Mouse (Mus musculus) hindbrain, postnatal 0 days (tissue): ENCODE measurements around the gene Grid2. TPM values are rescaled to one million over a fixed set of nuclear protein-coding genes. Genes with fewer than 3 reads are reported as not detected.

Source experiments
- ATAC-seq: fragments of 200-750 bp; cut with Nextera tagmentation; 2 replicates; pipeline ENCODE4 v1.8.0; 2017; ENCODE audit warnings: mild to moderate bottlenecking, moderate TSS enrichment, moderate library complexity
- DNase-seq: peaks from one replicate; pipeline ENCODE4 v3.0.0-alpha.2; 2015; ENCODE audit warnings: low spot score
- H3K27ac ChIP-seq: fragments of 300-500 bp; sonication (generic); 2 replicates; pipeline ENCODE4 v1.5.1; 2014; ENCODE audit warnings: mild to moderate bottlenecking
- H3K27me3 ChIP-seq: fragments of 300-500 bp; sonication (generic); 2 replicates; pipeline ENCODE4 v1.6.1; 2014; ENCODE audit warnings: low read length, mixed read lengths; ENCODE audit not compliant: insufficient read depth
- H3K36me3 ChIP-seq: fragments of 300-500 bp; sonication (generic); 2 replicates; pipeline ENCODE4 v1.6.1; 2014; ENCODE audit warnings: low read length, mixed read lengths; ENCODE audit not compliant: insufficient read depth
- H3K4me1 ChIP-seq: fragments of 300-500 bp; sonication (generic); 2 replicates; pipeline ENCODE4 v1.6.1; 2014; ENCODE audit warnings: antibody characterized with exemption, low read length, mixed read lengths; ENCODE audit not compliant: insufficient read depth
- H3K4me2 ChIP-seq: fragments of 300-500 bp; sonication (generic); 2 replicates; pipeline ENCODE4 v1.6.1; 2014; ENCODE audit warnings: low read depth, mild to moderate bottlenecking, low read length, moderate library complexity, mixed read lengths
- H3K4me3 ChIP-seq: fragments of 300-500 bp; sonication (generic); 2 replicates; pipeline ENCODE4 v1.5.1; 2014; ENCODE audit warnings: low read length
- H3K9ac ChIP-seq: fragments of 300-500 bp; sonication (generic); replicated peaks from 2 replicates; pipeline ENCODE4 v1.6.1; 2014; ENCODE audit warnings: mild to moderate bottlenecking, low read length, moderate library complexity, mixed read lengths
- H3K9me3 ChIP-seq: fragments of 300-500 bp; sonication (generic); 2 replicates; pipeline ENCODE4 v1.6.1; 2016; ENCODE audit warnings: low read length, mixed read lengths
- CTCF ChIP-seq: IDR thresholded peaks from 2 replicates; pipeline ENCODE4 v1.5.1; 2016; ENCODE audit warnings: antibody characterized with exemption, control low read depth, low read depth
- WGBS: fragments of 180-500 bp; shearing (Covaris S2); extraction: QIAGEN DNeasy Blood & Tissue Kit; methylation state at CpG from one replicate; pipeline ENCODE4 v1.1.7; 2014; 5-methylcytosine and 5-hydroxymethylcytosine counted together
- polyA plus RNA-seq: library from polyadenylated mRNA; unstranded; fragments of >200 nt; fragmentation: Nextera tagmentation; extraction: Ambion mirVana; gene quantifications from 2 replicates; pipeline ENCODE4 v1.2.1, GENCODE M21; 2015
- total RNA-seq: library from RNA; depleted of rRNA; stranded (reverse); fragments of >200 nt; gene quantifications from 2 replicates; pipeline ENCODE4 v1.2.3, GENCODE M21; 2014

Gene Grid2
- total and polyA plus RNA-seq, 2 experiments from 2014 or later = 19.5 to 51.0 TPM

- H3K4me2 ChIP-seq = no peak overlapping the region
- TF ChIP-seq CTCF = no peak
- WGBS = 52% methylated on average over 3 of the region's 3 CpGs
- ATAC-seq (no peak), DNase-seq (peak; percentile 36)
- H3K27me3 ChIP-seq = no peaks in the 10 kb centered on the region
- no peaks in the 10 kb centered on the region for H3K4me1 ChIP-seq
- H3K36me3 ChIP-seq = no peaks in the 10 kb centered on the region
- H3K9me3 ChIP-seq = no peaks in the 10 kb centered on the region
- H3K4me3 ChIP-seq = no peak overlapping the region
- H3K9ac ChIP-seq = no peak overlapping the region
- H3K27ac ChIP-seq = no peak overlapping the region
These were observed 980.7 kb downstream of the Grid2 start for GRCm38 (mm10) chr6:64236351-64236750.

DNA sequence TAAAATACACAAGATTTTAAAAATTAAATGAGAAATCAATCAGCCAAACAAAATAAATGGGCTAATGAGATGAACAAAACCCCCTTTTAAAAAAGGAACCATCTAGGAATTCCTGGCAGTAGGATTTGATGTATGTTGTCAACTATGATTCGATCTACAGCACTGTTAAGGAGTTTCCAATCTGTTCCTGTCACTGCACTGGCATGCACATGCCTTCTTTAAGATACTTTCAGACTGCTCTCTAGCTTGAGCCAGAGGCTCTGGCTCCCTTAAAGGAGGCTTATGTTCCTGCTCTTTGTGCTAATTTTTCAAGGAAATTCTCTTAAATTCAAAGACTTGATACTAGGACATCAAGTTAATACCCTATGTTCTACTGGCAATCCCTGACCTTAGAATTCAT, 984.9 kb downstream of the Grid2 start:
- DNase-seq = no peak
- ATAC-seq = no peak
- H3K9me3 ChIP-seq = no peaks in the 10 kb centered on the region
- no peak overlapping the region for H3K9ac ChIP-seq
- H3K27ac ChIP-seq = no peak overlapping the region
- no peaks in the 10 kb centered on the region for H3K27me3 ChIP-seq
- no peak overlapping the region for H3K4me3 ChIP-seq
- no peak for TF ChIP-seq CTCF
- no peaks in the 10 kb centered on the region for H3K36me3 ChIP-seq
- no peaks in the 10 kb centered on the region for H3K4me1 ChIP-seq
- no peak overlapping the region for H3K4me2 ChIP-seq
- 69% methylated on average over 1 of the region's 1 CpGs for WGBS

GRCm38 (mm10) chr6:64245951-64246350, 990.3 kb downstream of the Grid2 start:
- H3K9ac ChIP-seq = no peak overlapping the region
- no peak for DNase-seq
- ATAC-seq = no peak
- no peaks in the 10 kb centered on the region for H3K27me3 ChIP-seq
- no peaks in the 10 kb centered on the region for H3K9me3 ChIP-seq
- H3K4me2 ChIP-seq = no peak overlapping the region
- no peaks in the 10 kb centered on the region for H3K4me1 ChIP-seq
- no peak overlapping the region for H3K27ac ChIP-seq
- no peak for TF ChIP-seq CTCF
- no peaks in the 10 kb centered on the region for H3K36me3 ChIP-seq
- no peak overlapping the region for H3K4me3 ChIP-seq
- WGBS = 85% methylated on average over 1 of the region's 1 CpGs

DNA sequence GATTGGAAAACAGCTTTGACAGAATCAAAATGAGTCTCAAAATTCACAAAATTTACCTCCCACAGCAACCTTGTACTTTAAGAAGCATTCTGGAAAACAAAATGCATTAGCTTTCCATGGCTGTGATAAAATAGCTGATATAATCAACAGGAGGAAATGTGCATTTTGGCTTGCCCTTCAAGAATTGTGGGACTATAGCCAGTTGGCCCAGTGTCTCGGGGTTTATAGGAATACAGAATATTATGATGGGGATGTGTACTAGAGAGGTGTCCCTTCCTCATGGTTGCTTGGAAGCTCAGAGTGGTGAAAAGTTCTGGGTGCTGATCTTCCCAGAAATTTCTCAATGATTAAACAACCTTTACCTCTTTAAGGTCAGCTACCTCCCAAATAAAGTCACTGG, 995.4 kb downstream of the Grid2 start:
- WGBS = 55% methylated on average over 1 of the region's 1 CpGs
- no peaks in the 10 kb centered on the region for H3K27me3 ChIP-seq
- DNase-seq = no peak
- no peak for TF ChIP-seq CTCF
- H3K4me3 ChIP-seq = no peak overlapping the region
- H3K9ac ChIP-seq = no peak overlapping the region
- ATAC-seq = no peak
- H3K4me1 ChIP-seq = no peaks in the 10 kb centered on the region
- H3K36me3 ChIP-seq = no peaks in the 10 kb centered on the region
- H3K27ac ChIP-seq = no peak overlapping the region
- H3K9me3 ChIP-seq = no peaks in the 10 kb centered on the region
- no peak overlapping the region for H3K4me2 ChIP-seq

DNA sequence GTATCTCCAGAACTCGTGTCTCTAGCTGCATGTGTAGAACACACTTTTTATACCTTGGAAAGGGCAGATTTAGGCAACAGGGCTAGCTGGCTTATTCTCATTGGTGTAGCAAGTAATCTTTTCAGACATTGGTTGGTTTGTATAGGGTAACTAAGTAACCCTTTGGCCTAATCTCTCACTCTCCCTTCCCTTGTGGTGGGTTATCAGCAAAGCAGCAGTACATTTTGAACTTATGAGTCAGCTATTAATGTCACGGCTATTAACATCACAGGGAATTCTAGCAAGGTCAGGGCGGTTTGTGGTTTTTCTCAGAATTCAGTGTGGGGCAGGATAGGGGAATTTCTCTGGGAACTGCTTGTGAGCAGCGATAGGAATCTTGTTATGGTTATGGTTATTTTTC, 1007.8 kb downstream of the Grid2 start:
- Histone ChIP-seq H3K36me3 (no peaks in the 10 kb centered on the region), H3K27me3 (no peaks in the 10 kb centered on the region), H3K9me3 (no peaks in the 10 kb centered on the region), H3K27ac (no peak overlapping the region), H3K4me3 (no peak overlapping the region), H3K4me2 (no peak overlapping the region), H3K9ac (no peak overlapping the region), H3K4me1 (no peaks in the 10 kb centered on the region)
- ATAC-seq (no peak), DNase-seq (no peak)
- no peak for TF ChIP-seq CTCF
- 93% methylated on average over 4 of the region's 4 CpGs for WGBS

GRCm38 (mm10) chr6:64264224-64264623, 1008.5 kb downstream of the Grid2 start:
- TF ChIP-seq CTCF = no peak
- no peaks in the 10 kb centered on the region for H3K4me1 ChIP-seq
- no peak overlapping the region for H3K27ac ChIP-seq
- H3K9ac ChIP-seq = no peak overlapping the region
- H3K4me3 ChIP-seq = no peak overlapping the region
- no peaks in the 10 kb centered on the region for H3K9me3 ChIP-seq
- H3K27me3 ChIP-seq = no peaks in the 10 kb centered on the region
- 92% methylated on average over 2 of the region's 2 CpGs for WGBS
- H3K4me2 ChIP-seq = no peak overlapping the region
- no peaks in the 10 kb centered on the region for H3K36me3 ChIP-seq
- DNase-seq (no peak), ATAC-seq (no peak)

GRCm38 (mm10) chr6:64274319-64275114, 1018.8 kb downstream of the Grid2 start:
- WGBS = 30% methylated on average over 2 of the region's 2 CpGs
- peak; percentile 23 for DNase-seq

More at GRCm38 (mm10) chr6:64274319-64275114, 1018.8 kb downstream of the Grid2 start:
- TF ChIP-seq CTCF = no peak
- Histone ChIP-seq H3K9ac (no peak overlapping the region), H3K4me1 (no peaks in the 10 kb centered on the region), H3K27me3 (no peaks in the 10 kb centered on the region), H3K36me3 (no peaks in the 10 kb centered on the region), H3K4me2 (no peak overlapping the region), H3K4me3 (no peak overlapping the region), H3K27ac (no peak overlapping the region), H3K9me3 (no peaks in the 10 kb centered on the region)
- no peak for ATAC-seq
